Comparison of ENCODE assay signal across 8 mouse cellular contexts in genomic region chr1:39576431-39577243, GRCm38 (mm10). TPM values are rescaled to one million over a fixed set of nuclear protein-coding genes. Genes with fewer than 3 reads are reported as not detected.
DNase-seq lines count a peak whose midpoint lies in the region; ATAC-seq and TF ChIP-seq lines count a peak whose summit lies in the region.

No protein-coding gene starts in this region.

- H3K4me2 ChIP-seq in hindbrain, embryonic 13.5 days, result peak overlapping the region; percentile 64

- 0 out of 2 replicates have a peak, but pooled peaks have one; percentile 6 for ATAC-seq in G1E (ENCODE audit: extremely low read depth, insufficient number of reproducible peaks, low FRiP score, poor library complexity, severe bottlenecking)
- peak; percentile 89 for ATAC-seq in hindbrain, embryonic 13.5 days (ENCODE audit: low FRiP score)
- peak; percentile 38 for ATAC-seq in megakaryocyte-erythroid progenitor cell, adult 5-6 weeks (replicated peaks; ENCODE audit: low FRiP score, low TSS enrichment, poor library complexity, severe bottlenecking)

- H3K36me3 ChIP-seq in G1E (replicated peaks), result peaks cover 11% of the 10 kb centered on the region
- no peaks in the 10 kb centered on the region for H3K36me3 ChIP-seq in hindbrain, embryonic 13.5 days

- H3K4me1 ChIP-seq in G1E (ENCODE audit: insufficient read depth, low read depth, low read length), result peaks cover 73% of the 10 kb centered on the region
- H3K4me1 ChIP-seq in hindbrain, embryonic 13.5 days (replicated peaks), result peaks cover 31% of the 10 kb centered on the region

- H3K27me3 ChIP-seq in G1E (ENCODE audit: insufficient read depth, low read length), result peaks cover 2% of the 10 kb centered on the region; the same call in 1 of the 2 replicates
- H3K27me3 ChIP-seq in hindbrain, embryonic 13.5 days, result no peaks in the 10 kb centered on the region

- no peaks in the 10 kb centered on the region for H3K9me3 ChIP-seq in G1E (replicated peaks)
- H3K9me3 ChIP-seq in hindbrain, embryonic 13.5 days, result no peaks in the 10 kb centered on the region

- H3K4me3 ChIP-seq in G1E (ENCODE audit: low read depth, low read length), result peak overlapping the region; percentile 87
- H3K4me3 ChIP-seq in hindbrain, embryonic 13.5 days, result peak overlapping the region; percentile 68

- under 1% methylated on average over 84 of the region's 88 CpGs for WGBS in hindbrain, embryonic 13.5 days

- TF ChIP-seq CTCF in G1E (IDR thresholded peaks at IDR 0.05; ENCODE audit: low read depth, low read length), result no peak

- H3K9ac ChIP-seq in hindbrain, embryonic 13.5 days, result peak overlapping the region; percentile 89

- H3K27ac ChIP-seq in hindbrain, embryonic 13.5 days, result peak overlapping the region; percentile 98

- DNase-seq in G1E (ENCODE audit: low spot score), result peak; percentile 71
- peak; percentile 73 for DNase-seq in brain, adult 2 months (ENCODE audit: low read depth, low spot score)
- peak; percentile 52 for DNase-seq in forelimb bud, embryonic 11.5 days (ENCODE audit: low read depth, low spot score)
- DNase-seq in left cerebral cortex, postnatal 4 days, result peak; percentile 52
- DNase-seq in right cerebral cortex, postnatal 4 days, result peak; percentile 67
- peak; percentile 62 for DNase-seq in yolk sac, embryonic 10.5 days (ENCODE audit: low spot score)

- intact Hi-C loops in left cerebral cortex, postnatal 4 days (cut with DNase I), result loop anchor here (10.0 kb wide), 1 partner anchor 78 kb away; the partner anchor contains the start of gene Creg2

RNA-seq across cellular contexts. Expression of gene Rnf149, which starts 0.6 kb away (rescaled TPM):
- total RNA-seq in G1E (2014; fragmentation: Nextera tagmentation), result 67.1 and 74.4 TPM in 2 replicates
- total RNA-seq in G1E (2017), result 93.6 and 108 TPM in 2 replicates
- polyA plus RNA-seq in G1E (2012), result 86.8 and 106 TPM in 2 replicates
- polyA plus RNA-seq in hindbrain, embryonic 13.5 days (2015; fragmentation: Nextera tagmentation; extraction: Ambion mirVana), result 27.7 and 28.5 TPM in 2 replicates
- 10 to 100 TPM; 21.1 to 23.4 TPM for total RNA-seq in left cerebral cortex, postnatal 4 days (2021)
- total RNA-seq in megakaryocyte-erythroid progenitor cell, adult 5-6 weeks (2014; fragmentation: Nextera tagmentation), result 16.0 and 19.3 TPM in 2 replicates
- 20.9 and 28.0 TPM in 2 replicates for total RNA-seq in megakaryocyte-erythroid progenitor cell, adult 5-6 weeks (2017)

RNA-seq across cellular contexts. Expression of gene Cnot11, which starts 41.8 kb away (rescaled TPM):
- total RNA-seq in G1E (2014; fragmentation: Nextera tagmentation), result 44.8 and 46.5 TPM in 2 replicates
- 37.9 and 41.2 TPM in 2 replicates for total RNA-seq in G1E (2017)
- 117 and 176 TPM in 2 replicates for polyA plus RNA-seq in G1E (2012)
- polyA plus RNA-seq in hindbrain, embryonic 13.5 days (2015; fragmentation: Nextera tagmentation; extraction: Ambion mirVana), result 13.8 and 15.7 TPM in 2 replicates
- total RNA-seq in left cerebral cortex, postnatal 4 days (2021), result 10 to 100 TPM; 21.6 to 23.6 TPM
- total RNA-seq in megakaryocyte-erythroid progenitor cell, adult 5-6 weeks (2014; fragmentation: Nextera tagmentation), result 25.9 and 27.2 TPM in 2 replicates
- total RNA-seq in megakaryocyte-erythroid progenitor cell, adult 5-6 weeks (2017), result 25.1 and 28.9 TPM in 2 replicates

Comparison
In these comparisons a context has a peak if more than half of its experiments do, and no peak if none do; other contexts are left out.
1. Peak in every context shown above with its lines: DNase-seq, ATAC-seq, H3K4me3 ChIP-seq and H3K27ac ChIP-seq.
2. ATAC-seq: peak in every context shown above with its lines; median percentile 89 in hindbrain, embryonic 13.5 days; 38 in megakaryocyte-erythroid progenitor cell, adult 5-6 weeks; 6 in G1E.